Mouse (Mus musculus) intestine, embryonic 15.5 days (tissue): ENCODE measurements at regions not wholly inside any gene's neighbourhood (a gene's known extent, or its start where the extent isn't known, plus 50 kb on each side); places are given as distances from the start of the nearest gene placed in this dataset.

ENCODE experiments used
- ATAC-seq: fragments of 200-750 bp; cut with Nextera tagmentation; 2 replicates; pipeline ENCODE4 v1.8.0; 2017; ENCODE audit warnings: moderate TSS enrichment, moderate library complexity
- H3K27ac ChIP-seq: fragments of 300-500 bp; sonication (generic); 2 replicates; pipeline ENCODE4 v1.5.1; 2015; ENCODE audit warnings: mild to moderate bottlenecking, inconsistent platforms
- H3K27me3 ChIP-seq: fragments of 300-500 bp; sonication (generic); replicated peaks from 2 replicates; pipeline ENCODE4 v1.6.1; 2015; ENCODE audit warnings: inconsistent platforms
- H3K36me3 ChIP-seq: fragments of 300-500 bp; sonication (generic); 2 replicates; pipeline ENCODE4 v1.6.1; 2015; ENCODE audit warnings: inconsistent platforms
- H3K4me1 ChIP-seq: fragments of 300-500 bp; sonication (generic); replicated peaks from 2 replicates; pipeline ENCODE4 v1.6.1; 2015; ENCODE audit warnings: inconsistent platforms
- H3K4me2 ChIP-seq: fragments of 300-500 bp; sonication (generic); replicated peaks from 2 replicates; pipeline ENCODE4 v1.6.1; 2015; ENCODE audit warnings: mild to moderate bottlenecking, inconsistent platforms
- H3K4me3 ChIP-seq: fragments of 300-500 bp; sonication (generic); replicated peaks from 2 replicates; pipeline ENCODE4 v1.5.1; 2015; ENCODE audit warnings: inconsistent platforms
- H3K9ac ChIP-seq: fragments of 300-500 bp; sonication (generic); 2 replicates; pipeline ENCODE4 v1.6.1; 2015; ENCODE audit warnings: inconsistent platforms
- H3K9me3 ChIP-seq: fragments of 300-500 bp; sonication (generic); 2 replicates; pipeline ENCODE4 v1.6.1; 2016; ENCODE audit warnings: inconsistent platforms
- WGBS: fragments of 180-500 bp; shearing (Covaris S2); methylation state at CpG from one replicate; pipeline ENCODE4 v1.1.7; 2015; 5-methylcytosine and 5-hydroxymethylcytosine counted together

DNA sequence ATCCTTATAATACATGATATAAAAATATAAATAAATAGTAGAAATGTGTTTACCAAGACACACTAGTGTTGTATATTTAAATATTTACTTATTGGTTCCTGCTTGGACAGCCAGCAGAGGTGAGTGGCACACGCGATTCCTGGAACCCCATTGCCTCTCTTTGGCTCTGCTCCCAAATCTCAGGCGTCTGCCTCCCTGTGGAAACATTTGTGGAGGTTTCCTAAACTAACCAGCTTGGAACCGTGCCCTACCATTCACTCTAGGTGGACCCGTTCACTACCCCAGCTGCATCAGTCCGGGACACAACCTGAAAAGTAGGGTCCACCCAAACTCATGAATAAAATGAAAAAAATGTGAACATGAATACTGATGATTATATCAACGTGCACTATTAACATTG, 404.0 kb upstream of the Defb41 start:
- WGBS: 77% methylated on average over 7 of the region's 7 CpGs
- no peak overlapping the region for H3K4me2 ChIP-seq
- no peaks in the 10 kb centered on the region for H3K27me3 ChIP-seq
- H3K4me1 ChIP-seq: no peaks in the 10 kb centered on the region
- H3K9me3 ChIP-seq: no peaks in the 10 kb centered on the region
- ATAC-seq: no peak
- no peaks in the 10 kb centered on the region for H3K36me3 ChIP-seq
- H3K9ac ChIP-seq: no peak overlapping the region
- no peak overlapping the region for H3K27ac ChIP-seq
- H3K4me3 ChIP-seq: no peak overlapping the region

GRCm38 (mm10) chr1:18668265-18668664, 403.3 kb upstream of the Defb41 start:
- 79% methylated on average over 5 of the region's 5 CpGs for WGBS
- Histone ChIP-seq H3K4me3 (no peak overlapping the region), H3K4me1 (no peaks in the 10 kb centered on the region), H3K9ac (no peak overlapping the region), H3K4me2 (no peak overlapping the region), H3K36me3 (no peaks in the 10 kb centered on the region), H3K27ac (no peak overlapping the region), H3K9me3 (no peaks in the 10 kb centered on the region), H3K27me3 (no peaks in the 10 kb centered on the region)
- ATAC-seq: no peak

DNA sequence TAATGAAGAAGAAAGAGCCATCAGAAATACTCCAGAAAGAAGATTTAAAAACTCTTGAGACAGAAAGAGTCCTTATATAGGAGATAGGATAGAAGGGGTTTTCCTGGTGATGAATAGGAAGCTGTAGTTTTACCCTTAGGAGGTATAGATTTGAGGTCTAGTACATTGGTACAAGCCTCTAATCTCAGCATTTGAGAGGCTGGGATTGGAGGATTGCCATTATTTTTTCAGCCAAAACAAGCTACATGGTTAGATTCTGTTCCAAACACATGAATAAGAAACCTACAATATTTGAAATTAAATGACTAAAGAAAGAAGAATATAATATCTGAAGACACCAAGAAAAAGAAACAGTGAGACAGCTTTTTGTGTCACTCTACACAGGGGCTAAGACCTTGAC, 375.9 kb upstream of the Defb41 start:
- Histone ChIP-seq H3K9me3 (no peaks in the 10 kb centered on the region), H3K36me3 (no peaks in the 10 kb centered on the region), H3K4me3 (no peak overlapping the region), H3K4me1 (no peaks in the 10 kb centered on the region), H3K27ac (no peak overlapping the region), H3K27me3 (no peaks in the 10 kb centered on the region), H3K9ac (no peak overlapping the region), H3K4me2 (no peak overlapping the region)
- ATAC-seq: no peak

GRCm38 (mm10) chr1:18639460-18640300, 374.7 kb upstream of the Defb41 start:
- Histone ChIP-seq H3K4me3 (no peak overlapping the region), H3K27ac (no peak overlapping the region), H3K36me3 (no peaks in the 10 kb centered on the region), H3K4me2 (no peak overlapping the region), H3K4me1 (no peaks in the 10 kb centered on the region), H3K9ac (no peak overlapping the region), H3K9me3 (no peaks in the 10 kb centered on the region), H3K27me3 (no peaks in the 10 kb centered on the region)
- 61% methylated on average over 8 of the region's 8 CpGs for WGBS
- ATAC-seq: no peak

DNA sequence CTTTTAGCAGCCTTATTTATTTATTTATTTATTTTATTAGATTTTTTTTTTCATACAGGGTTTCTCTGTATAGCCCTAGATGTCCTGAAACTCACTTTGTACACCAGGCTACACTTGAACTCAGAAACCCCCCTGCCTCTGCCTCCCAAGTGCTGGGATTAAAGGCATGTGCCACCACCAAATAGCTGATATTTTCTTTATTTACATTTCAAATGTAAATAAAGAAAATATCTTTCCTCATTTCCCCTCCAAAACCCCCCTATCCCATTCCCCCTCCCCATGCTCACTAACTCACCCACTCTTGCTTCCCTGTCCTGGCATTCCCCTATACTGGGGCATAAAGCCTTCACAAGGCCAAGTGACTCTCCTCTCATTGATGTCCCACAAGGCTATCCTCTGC, 372.4 kb upstream of the Defb41 start:
- Histone ChIP-seq H3K4me2 (no peak overlapping the region), H3K36me3 (no peaks in the 10 kb centered on the region), H3K27ac (no peak overlapping the region), H3K27me3 (no peaks in the 10 kb centered on the region), H3K4me3 (no peak overlapping the region), H3K9ac (no peak overlapping the region), H3K9me3 (no peaks in the 10 kb centered on the region), H3K4me1 (no peaks in the 10 kb centered on the region)
- no peak for ATAC-seq

DNA sequence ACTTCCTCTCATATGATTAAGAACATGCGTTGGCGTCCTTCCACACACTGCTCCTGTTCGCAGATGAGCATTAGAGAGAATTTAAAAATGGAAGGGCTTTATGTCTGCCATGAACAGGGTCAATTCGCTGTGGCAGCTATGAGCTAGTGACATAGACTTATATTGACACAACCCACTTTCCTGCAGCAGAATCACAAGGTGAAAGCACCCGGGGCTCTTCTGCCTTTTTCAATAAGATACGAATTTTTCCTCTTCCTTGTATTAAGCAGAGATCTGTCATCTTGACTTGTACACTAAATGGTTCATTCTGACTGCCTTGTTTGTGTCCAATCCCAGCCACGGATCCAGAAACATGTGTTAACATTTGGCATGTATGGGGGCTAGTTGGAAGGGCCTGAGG, 345.3 kb upstream of the Defb41 start:
- 82% methylated on average over 7 of the region's 7 CpGs for WGBS
- no peak overlapping the region for H3K4me3 ChIP-seq

GRCm38 (mm10) chr1:18599864-18600263, 334.9 kb upstream of the Defb41 start:
- no peaks in the 10 kb centered on the region for H3K4me1 ChIP-seq
- no peak overlapping the region for H3K4me2 ChIP-seq
- no peak for ATAC-seq
- H3K27me3 ChIP-seq: no peaks in the 10 kb centered on the region
- no peak overlapping the region for H3K4me3 ChIP-seq
- H3K9me3 ChIP-seq: no peaks in the 10 kb centered on the region
- H3K9ac ChIP-seq: no peak overlapping the region
- H3K36me3 ChIP-seq: no peaks in the 10 kb centered on the region
- WGBS: 95% methylated on average over 1 of the region's 1 CpGs
- no peak overlapping the region for H3K27ac ChIP-seq

More for the DNA sequence above, 345.3 kb upstream of the Defb41 start:
- no peak for ATAC-seq
- Histone ChIP-seq H3K27ac (no peak overlapping the region), H3K9ac (no peak overlapping the region), H3K4me1 (no peaks in the 10 kb centered on the region), H3K27me3 (no peaks in the 10 kb centered on the region), H3K36me3 (no peaks in the 10 kb centered on the region), H3K9me3 (no peaks in the 10 kb centered on the region), H3K4me2 (no peak overlapping the region)

GRCm38 (mm10) chr1:18598908-18599307, 334.0 kb upstream of the Defb41 start:
- WGBS: 83% methylated on average over 4 of the region's 4 CpGs

DNA sequence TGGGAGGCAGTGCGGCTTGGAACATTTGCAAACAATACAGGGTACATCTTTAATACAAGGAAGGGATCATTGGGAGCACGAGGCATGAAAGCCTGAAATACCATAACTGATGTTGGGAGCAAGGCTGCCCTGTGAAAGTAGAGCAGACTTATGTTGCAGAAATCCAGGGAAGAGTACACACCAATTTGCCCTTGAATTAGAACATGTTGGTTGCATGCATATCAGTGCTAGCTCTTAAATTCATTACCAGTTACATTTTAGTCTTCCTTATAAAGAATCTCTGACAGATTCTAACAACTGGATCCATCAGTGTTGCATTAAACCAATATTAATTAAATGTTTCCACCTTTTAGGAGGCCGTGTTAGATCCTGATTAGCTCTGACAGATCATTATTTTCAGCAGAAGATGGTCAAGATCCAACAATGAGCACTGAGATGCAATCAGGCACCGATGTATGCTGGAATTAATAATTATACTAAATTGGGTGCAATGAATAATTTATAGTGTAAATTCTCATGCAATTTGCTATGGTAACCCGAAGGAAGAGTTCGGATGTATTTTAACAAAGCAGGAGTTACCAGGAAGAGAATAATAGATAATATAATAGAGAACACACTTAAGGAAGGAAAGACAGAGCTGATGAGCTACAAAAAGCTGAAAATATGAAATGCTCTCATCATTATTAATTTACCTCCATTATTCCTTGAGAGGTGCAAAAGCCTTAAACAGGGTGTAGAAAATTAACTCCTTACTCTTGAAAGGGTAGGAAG, 318.6 kb upstream of the Defb41 start:
- no peak overlapping the region for H3K27ac ChIP-seq
- no peak overlapping the region for H3K4me2 ChIP-seq
- H3K9me3 ChIP-seq: no peaks in the 10 kb centered on the region
- ATAC-seq: no peak
- H3K9ac ChIP-seq: no peak overlapping the region
- H3K27me3 ChIP-seq: no peaks in the 10 kb centered on the region
- H3K4me1 ChIP-seq: no peaks in the 10 kb centered on the region
- H3K36me3 ChIP-seq: no peaks in the 10 kb centered on the region
- H3K4me3 ChIP-seq: no peak overlapping the region
- 82% methylated on average over 6 of the region's 6 CpGs for WGBS

More at GRCm38 (mm10) chr1:18598908-18599307, 334.0 kb upstream of the Defb41 start:
- no peaks in the 10 kb centered on the region for H3K4me1 ChIP-seq
- H3K36me3 ChIP-seq: no peaks in the 10 kb centered on the region
- H3K9me3 ChIP-seq: no peaks in the 10 kb centered on the region
- no peak overlapping the region for H3K9ac ChIP-seq
- no peak overlapping the region for H3K4me3 ChIP-seq
- ATAC-seq: no peak
- H3K27me3 ChIP-seq: no peaks in the 10 kb centered on the region
- no peak overlapping the region for H3K27ac ChIP-seq
- no peak overlapping the region for H3K4me2 ChIP-seq

DNA sequence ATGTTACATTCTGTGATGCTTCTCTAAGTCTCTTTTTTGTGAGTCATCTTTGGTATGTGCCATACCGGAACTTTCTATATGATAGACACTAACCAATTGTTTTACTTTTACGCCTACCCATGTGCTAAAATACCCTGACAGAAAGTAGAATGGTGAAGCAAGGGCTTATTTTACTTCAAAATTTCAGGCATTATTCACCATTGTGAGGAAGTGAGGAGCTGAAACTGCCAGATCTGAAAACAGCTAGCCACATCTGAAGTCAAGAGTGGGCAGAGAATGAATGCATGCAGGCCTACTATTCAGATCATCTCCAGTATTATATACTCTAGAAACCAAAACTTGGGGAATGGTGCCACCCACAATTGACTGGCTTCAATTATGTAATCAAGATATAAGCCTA, 313.7 kb upstream of the Defb41 start:
- no peak for ATAC-seq
- Histone ChIP-seq H3K36me3 (no peaks in the 10 kb centered on the region), H3K4me1 (no peaks in the 10 kb centered on the region), H3K9ac (no peak overlapping the region), H3K4me2 (no peak overlapping the region), H3K4me3 (no peak overlapping the region), H3K9me3 (no peaks in the 10 kb centered on the region), H3K27ac (no peak overlapping the region), H3K27me3 (no peaks in the 10 kb centered on the region)
- WGBS: 90% methylated on average over 2 of the region's 2 CpGs

DNA sequence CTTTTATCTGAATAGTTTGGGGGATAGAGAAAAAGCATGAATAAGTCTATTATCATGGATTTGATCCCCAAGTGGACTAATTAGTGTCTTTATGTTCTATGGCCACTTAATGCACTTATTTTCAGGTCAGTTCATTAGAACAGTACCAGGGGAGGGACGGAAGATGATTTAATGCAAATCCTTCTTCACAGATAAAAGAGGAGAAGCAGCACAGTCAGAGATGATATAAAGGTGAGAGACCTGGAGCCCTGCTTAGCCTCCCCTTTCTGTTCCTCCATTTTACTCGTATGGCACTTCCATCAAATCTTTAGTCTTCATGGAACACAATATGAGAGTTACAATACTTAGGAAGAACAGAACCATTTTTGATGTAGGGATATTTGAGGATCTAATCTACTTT, 302.1 kb upstream of the Defb41 start:
- no peak overlapping the region for H3K4me2 ChIP-seq
- H3K4me1 ChIP-seq: no peaks in the 10 kb centered on the region
- ATAC-seq: no peak
- no peak overlapping the region for H3K4me3 ChIP-seq
- no peak overlapping the region for H3K27ac ChIP-seq
- no peaks in the 10 kb centered on the region for H3K27me3 ChIP-seq
- H3K9me3 ChIP-seq: no peaks in the 10 kb centered on the region
- no peak overlapping the region for H3K9ac ChIP-seq
- whole genome bisulfite sequencing: 68% methylated on average over 2 of the region's 2 CpGs
- no peaks in the 10 kb centered on the region for H3K36me3 ChIP-seq

GRCm38 (mm10) chr1:18551211-18551610, 286.3 kb upstream of the Defb41 start:
- no peak for ATAC-seq
- Histone ChIP-seq H3K4me3 (no peak overlapping the region), H3K27ac (no peak overlapping the region), H3K36me3 (no peaks in the 10 kb centered on the region), H3K4me1 (no peaks in the 10 kb centered on the region), H3K9me3 (no peaks in the 10 kb centered on the region), H3K4me2 (no peak overlapping the region), H3K9ac (no peak overlapping the region), H3K27me3 (no peaks in the 10 kb centered on the region)
- 74% methylated on average over 2 of the region's 2 CpGs for WGBS

- Histone ChIP-seq H3K27me3 (no peaks in the 10 kb centered on the region), H3K9me3 (no peaks in the 10 kb centered on the region), H3K9ac (no peak overlapping the region), H3K36me3 (no peaks in the 10 kb centered on the region), H3K4me1 (no peaks in the 10 kb centered on the region), H3K27ac (no peak overlapping the region), H3K4me3 (no peak overlapping the region), H3K4me2 (no peak overlapping the region)
- 80% methylated on average over 1 of the region's 1 CpGs for WGBS
- ATAC-seq: peak; percentile 92
Observed at GRCm38 (mm10) chr1:18531702-18532101, 266.8 kb upstream of the Defb41 start.
